Mouse (Mus musculus) layer of hippocampus, postnatal 10 days (tissue): Measurements from ENCODE around the gene Ddah1. TPM values are rescaled to one million over a fixed set of nuclear protein-coding genes. Genes with fewer than 3 reads are reported as not detected.
"Not testable (repeated sequence)": the region's sequence is repeated elsewhere in the genome, so short reads cannot be mapped to it uniquely, and the experiment has no call there.

Source experiments
- DNase-seq, 2 experiments: peaks; one replicate each; pipeline ENCODE4 v3.0.0; 2021; ENCODE audit warnings: low spot score in 2 of 2
- total RNA-seq, 2 experiments: library from RNA; stranded (reverse); gene quantifications; 2 replicates each; pipeline ENCODE4 v1.2.3; 2021

Gene Ddah1
- total RNA-seq, 2 experiments from 2014 or later: 83.9 to 84.1 TPM

- peak; percentile 79 to 82 for DNase-seq
Measured at GRCm38 (mm10) chr3:145904850-145905776, 146.6 kb downstream of the Ddah1 start.

- no peak for DNase-seq
Measured at GRCm38 (mm10) chr3:145906582-145906981, 148.1 kb downstream of the Ddah1 start.

GRCm38 (mm10) chr3:145912512-145912911 lies 154.0 kb downstream of the Ddah1 start:
- DNase-seq: no peak

- no peak for DNase-seq
Measured at GRCm38 (mm10) chr3:145913263-145913662, 154.8 kb downstream of the Ddah1 start.

GRCm38 (mm10) chr3:145913942-145914341 lies 155.5 kb downstream of the Ddah1 start:
- DNase-seq: not testable (repeated sequence)

GRCm38 (mm10) chr3:145916374-145916773 lies 157.9 kb downstream of the Ddah1 start:
- no peak for DNase-seq

GRCm38 (mm10) chr3:145916826-145917225 lies 158.4 kb downstream of the Ddah1 start:
- DNase-seq: no peak

- no peak for DNase-seq
Measured at GRCm38 (mm10) chr3:145922019-145922854, 163.8 kb downstream of the Ddah1 start, which contains the start of gene Bcl10. Bcl10 (plus strand) TSS chr3:145922804.

GRCm38 (mm10) chr3:145922971-145923370 lies 164.5 kb downstream of the Ddah1 start:
- no peak for DNase-seq

- peak; percentile 97 to 98 for DNase-seq
Measured at GRCm38 (mm10) chr3:145923874-145924577, 165.6 kb downstream of the Ddah1 start.

- peak; percentile 58 to 71 for DNase-seq
Measured at GRCm38 (mm10) chr3:145924649-145925337, 166.3 kb downstream of the Ddah1 start.

GRCm38 (mm10) chr3:145925506-145925905 lies 167.0 kb downstream of the Ddah1 start:
- no peak for DNase-seq

- no peak for DNase-seq
Measured at GRCm38 (mm10) chr3:145929525-145930400, 171.3 kb downstream of the Ddah1 start.

GRCm38 (mm10) chr3:145933845-145934244 lies 175.4 kb downstream of the Ddah1 start:
- DNase-seq: no peak

GRCm38 (mm10) chr3:145937505-145938404 lies 179.3 kb downstream of the Ddah1 start, which contains the start of gene 2410004B18Rik:
2410004B18Rik (plus strand) TSS chr3:145938014.
- peak; percentile 92 to 95 for DNase-seq

- peak; percentile 12 to 45 for DNase-seq
Measured at GRCm38 (mm10) chr3:145938405-145939349, 180.2 kb downstream of the Ddah1 start.

- no peak for DNase-seq
Measured at GRCm38 (mm10) chr3:145939402-145939801, 180.9 kb downstream of the Ddah1 start.
